Mouse (Mus musculus): ENCODE results near the gene Kcnab3. TPM values are rescaled to one million over a fixed set of nuclear protein-coding genes. Genes with fewer than 3 reads are reported as not detected.

The Kcnab3 gene
- polyA plus RNA-seq, 1 experiment from 2014 or later = 1.7 TPM

- Histone ChIP-seq H3K4me3 (ENCODE audit: low read depth, low read length) (no peak overlapping the region), H3K9ac (replicated peaks; ENCODE audit: low read depth, low read length) (no peak overlapping the region), H3K9me3 (ENCODE audit: control insufficient read depth, low read depth, low read length) (no peaks in the 10 kb centered on the region), H3K36me3 (ENCODE audit: control insufficient read depth, insufficient read depth, low read length) (no peaks in the 10 kb centered on the region), H3K27ac (ENCODE audit: low read length) (no peak overlapping the region), H3K27me3 (ENCODE audit: control insufficient read depth, insufficient read depth, low read length) (no peaks in the 10 kb centered on the region), H3K4me1 (ENCODE audit: control insufficient read depth, insufficient read depth, low read length) (peaks cover 20% of the 10 kb centered on the region), H3K4me2 (replicated peaks; ENCODE audit: low read depth, low read length) (no peak overlapping the region)
- ATAC-seq (ENCODE audit: insufficient number of reproducible peaks, insufficient read depth, low FRiP score, low read depth) = no peak
- 61% methylated on average over 3 of the region's 3 CpGs for WGBS
These were observed 7.9 kb downstream of the Kcnab3 start for GRCm38 (mm10) chr11:69333922-69334321.

GRCm38 (mm10) chr11:69334796-69335195, 8.7 kb downstream of the Kcnab3 start:
- H3K27ac ChIP-seq (ENCODE audit: low read length) = 0 out of 2 replicates have a peak overlapping the region, but pooled peaks have one; percentile 15
- WGBS = 47% methylated on average over 4 of the region's 4 CpGs
- H3K4me3 ChIP-seq (ENCODE audit: low read depth, low read length) = no peak overlapping the region
- H3K4me2 ChIP-seq (replicated peaks; ENCODE audit: low read depth, low read length) = no peak overlapping the region
- H3K4me1 ChIP-seq (ENCODE audit: control insufficient read depth, insufficient read depth, low read length) = peaks cover 20% of the 10 kb centered on the region
- H3K9me3 ChIP-seq (ENCODE audit: control insufficient read depth, low read depth, low read length) = no peaks in the 10 kb centered on the region
- no peaks in the 10 kb centered on the region for H3K27me3 ChIP-seq (ENCODE audit: control insufficient read depth, insufficient read depth, low read length)
- H3K9ac ChIP-seq (replicated peaks; ENCODE audit: low read depth, low read length) = no peak overlapping the region
- no peaks in the 10 kb centered on the region for H3K36me3 ChIP-seq (ENCODE audit: control insufficient read depth, insufficient read depth, low read length)
- no peak for ATAC-seq (ENCODE audit: insufficient number of reproducible peaks, insufficient read depth, low FRiP score, low read depth)

GRCm38 (mm10) chr11:69340161-69341131, 14.4 kb downstream of the Kcnab3 start, which contains the start of gene Rnf227:
Gene Rnf227 (plus strand): TSS chr11:69340461.
- Histone ChIP-seq H3K36me3 (ENCODE audit: control insufficient read depth, insufficient read depth, low read length) (peaks cover 18% of the 10 kb centered on the region), H3K27ac (ENCODE audit: low read length) (peak within 1 kb of the TSS; percentile 77), H3K27me3 (ENCODE audit: control insufficient read depth, insufficient read depth, low read length) (no peaks in the 10 kb centered on the region), H3K9me3 (ENCODE audit: control insufficient read depth, low read depth, low read length) (no peaks in the 10 kb centered on the region), H3K4me3 (ENCODE audit: low read depth, low read length) (peak within 1 kb of the TSS; percentile 49), H3K4me1 (ENCODE audit: control insufficient read depth, insufficient read depth, low read length) (peaks cover 4% of the 10 kb centered on the region; the same call in 1 of the 2 replicates), H3K4me2 (replicated peaks; ENCODE audit: low read depth, low read length) (peak within 1 kb of the TSS; percentile 96), H3K9ac (replicated peaks; ENCODE audit: low read depth, low read length) (peak within 1 kb of the TSS; percentile 60)
- peak; percentile 85 for ATAC-seq (ENCODE audit: insufficient number of reproducible peaks, insufficient read depth, low FRiP score, low read depth)
- 2% methylated on average over 93 of the region's 99 CpGs for WGBS

GRCm38 (mm10) chr11:69346441-69346840, 20.4 kb downstream of the Kcnab3 start:
- 90% methylated on average over 25 of the region's 26 CpGs for WGBS
- H3K27ac ChIP-seq (ENCODE audit: low read length) = no peak overlapping the region
- peaks cover 74% of the 10 kb centered on the region for H3K36me3 ChIP-seq (ENCODE audit: control insufficient read depth, insufficient read depth, low read length)
- H3K4me1 ChIP-seq (ENCODE audit: control insufficient read depth, insufficient read depth, low read length) = no peaks in the 10 kb centered on the region
- H3K9me3 ChIP-seq (ENCODE audit: control insufficient read depth, low read depth, low read length) = no peaks in the 10 kb centered on the region
- H3K4me3 ChIP-seq (ENCODE audit: low read depth, low read length) = no peak overlapping the region
- ATAC-seq (ENCODE audit: insufficient number of reproducible peaks, insufficient read depth, low FRiP score, low read depth) = no peak
- no peak overlapping the region for H3K4me2 ChIP-seq (replicated peaks; ENCODE audit: low read depth, low read length)
- no peak overlapping the region for H3K9ac ChIP-seq (replicated peaks; ENCODE audit: low read depth, low read length)
- H3K27me3 ChIP-seq (ENCODE audit: control insufficient read depth, insufficient read depth, low read length) = no peaks in the 10 kb centered on the region

GRCm38 (mm10) chr11:69356544-69356943, 30.5 kb downstream of the Kcnab3 start:
- H3K27me3 ChIP-seq (ENCODE audit: control insufficient read depth, insufficient read depth, low read length) = no peaks in the 10 kb centered on the region

GRCm38 (mm10) chr11:69357690-69358089, 31.6 kb downstream of the Kcnab3 start:
- 89% methylated on average over 12 of the region's 12 CpGs for WGBS
- no peaks in the 10 kb centered on the region for H3K27me3 ChIP-seq (ENCODE audit: control insufficient read depth, insufficient read depth, low read length)
- no peak overlapping the region for H3K9ac ChIP-seq (replicated peaks; ENCODE audit: low read depth, low read length)
- no peak overlapping the region for H3K4me2 ChIP-seq (replicated peaks; ENCODE audit: low read depth, low read length)
- no peak overlapping the region for H3K27ac ChIP-seq (ENCODE audit: low read length)
- H3K36me3 ChIP-seq (ENCODE audit: control insufficient read depth, insufficient read depth, low read length) = peaks cover 98% of the 10 kb centered on the region
- no peak for ATAC-seq (ENCODE audit: insufficient number of reproducible peaks, insufficient read depth, low FRiP score, low read depth)
- H3K9me3 ChIP-seq (ENCODE audit: control insufficient read depth, low read depth, low read length) = no peaks in the 10 kb centered on the region
- no peaks in the 10 kb centered on the region for H3K4me1 ChIP-seq (ENCODE audit: control insufficient read depth, insufficient read depth, low read length)
- H3K4me3 ChIP-seq (ENCODE audit: low read depth, low read length) = no peak overlapping the region

More at GRCm38 (mm10) chr11:69356544-69356943, 30.5 kb downstream of the Kcnab3 start:
- Histone ChIP-seq H3K36me3 (ENCODE audit: control insufficient read depth, insufficient read depth, low read length) (peaks cover 99% of the 10 kb centered on the region), H3K9ac (replicated peaks; ENCODE audit: low read depth, low read length) (no peak overlapping the region), H3K9me3 (ENCODE audit: control insufficient read depth, low read depth, low read length) (no peaks in the 10 kb centered on the region), H3K4me2 (replicated peaks; ENCODE audit: low read depth, low read length) (no peak overlapping the region), H3K27ac (ENCODE audit: low read length) (no peak overlapping the region), H3K4me3 (ENCODE audit: low read depth, low read length) (no peak overlapping the region), H3K4me1 (ENCODE audit: control insufficient read depth, insufficient read depth, low read length) (no peaks in the 10 kb centered on the region)
- 92% methylated on average over 5 of the region's 5 CpGs for WGBS
- no peak for ATAC-seq (ENCODE audit: insufficient number of reproducible peaks, insufficient read depth, low FRiP score, low read depth)

- no peak for ATAC-seq (ENCODE audit: insufficient number of reproducible peaks, insufficient read depth, low FRiP score, low read depth)
- H3K27me3 ChIP-seq (ENCODE audit: control insufficient read depth, insufficient read depth, low read length) = no peaks in the 10 kb centered on the region
- no peaks in the 10 kb centered on the region for H3K9me3 ChIP-seq (ENCODE audit: control insufficient read depth, low read depth, low read length)
- no peak overlapping the region for H3K27ac ChIP-seq (ENCODE audit: low read length)
- no peak overlapping the region for H3K4me3 ChIP-seq (ENCODE audit: low read depth, low read length)
- WGBS = 63% methylated on average over 7 of the region's 7 CpGs
- peaks cover 68% of the 10 kb centered on the region for H3K36me3 ChIP-seq (ENCODE audit: control insufficient read depth, insufficient read depth, low read length)
- no peak overlapping the region for H3K4me2 ChIP-seq (replicated peaks; ENCODE audit: low read depth, low read length)
- peaks cover 23% of the 10 kb centered on the region for H3K4me1 ChIP-seq (ENCODE audit: control insufficient read depth, insufficient read depth, low read length)
- no peak overlapping the region for H3K9ac ChIP-seq (replicated peaks; ENCODE audit: low read depth, low read length)
These were observed 36.0 kb downstream of the Kcnab3 start for GRCm38 (mm10) chr11:69362021-69362420.

- H3K9me3 ChIP-seq (ENCODE audit: control insufficient read depth, low read depth, low read length) = no peaks in the 10 kb centered on the region
- H3K36me3 ChIP-seq (ENCODE audit: control insufficient read depth, insufficient read depth, low read length) = peaks cover 63% of the 10 kb centered on the region
- 69% methylated on average over 2 of the region's 2 CpGs for WGBS
These were observed 36.4 kb downstream of the Kcnab3 start for GRCm38 (mm10) chr11:69362479-69362878.

More at GRCm38 (mm10) chr11:69362479-69362878, 36.4 kb downstream of the Kcnab3 start:
- Histone ChIP-seq H3K27ac (ENCODE audit: low read length) (no peak overlapping the region), H3K4me2 (replicated peaks; ENCODE audit: low read depth, low read length) (no peak overlapping the region), H3K4me3 (ENCODE audit: low read depth, low read length) (no peak overlapping the region), H3K4me1 (ENCODE audit: control insufficient read depth, insufficient read depth, low read length) (peaks cover 24% of the 10 kb centered on the region), H3K9ac (replicated peaks; ENCODE audit: low read depth, low read length) (no peak overlapping the region), H3K27me3 (ENCODE audit: control insufficient read depth, insufficient read depth, low read length) (no peaks in the 10 kb centered on the region)
- no peak for ATAC-seq (ENCODE audit: insufficient number of reproducible peaks, insufficient read depth, low FRiP score, low read depth)

All from stomach, embryonic 14.5 days (tissue).